Mouse (Mus musculus) embryonic facial prominence, embryonic 12.5 days (tissue): Measurements from ENCODE around the gene Casp9. TPM values are rescaled to one million over a fixed set of nuclear protein-coding genes. Genes with fewer than 3 reads are reported as not detected.

Experiments
- ATAC-seq: fragments of 200-750 bp; cut with Nextera tagmentation; 2 replicates; pipeline ENCODE4 v1.8.0; 2017; ENCODE audit not compliant: insufficient number of reproducible peaks, insufficient read depth, low FRiP score, low TSS enrichment
- H3K27ac ChIP-seq: fragments of 300-500 bp; sonication (generic); 2 replicates; pipeline ENCODE4 v1.5.1; 2016; ENCODE audit warnings: mild to moderate bottlenecking
- H3K27me3 ChIP-seq: fragments of 300-500 bp; sonication (generic); 2 replicates; pipeline ENCODE4 v1.6.1; 2016; ENCODE audit warnings: mild to moderate bottlenecking, moderate library complexity
- H3K36me3 ChIP-seq: fragments of 300-500 bp; sonication (generic); 2 replicates; pipeline ENCODE4 v1.6.1; 2016; ENCODE audit warnings: mild to moderate bottlenecking
- H3K4me1 ChIP-seq: fragments of 300-500 bp; sonication (generic); 2 replicates; pipeline ENCODE4 v1.6.1; 2016
- H3K4me2 ChIP-seq: fragments of 300-500 bp; sonication (generic); replicated peaks from 2 replicates; pipeline ENCODE4 v1.6.1; 2016; ENCODE audit warnings: mild to moderate bottlenecking, moderate library complexity
- H3K4me3 ChIP-seq: fragments of 300-500 bp; sonication (generic); 2 replicates; pipeline ENCODE4 v1.5.1; 2016; ENCODE audit warnings: mild to moderate bottlenecking
- H3K9ac ChIP-seq: fragments of 300-500 bp; sonication (generic); 2 replicates; pipeline ENCODE4 v1.6.1; 2016; ENCODE audit warnings: mild to moderate bottlenecking, moderate library complexity
- H3K9me3 ChIP-seq: fragments of 300-500 bp; sonication (generic); 2 replicates; pipeline ENCODE4 v1.6.1; 2016; ENCODE audit warnings: mild to moderate bottlenecking, moderate library complexity
- WGBS: fragments of 180-500 bp; shearing (Covaris S2); methylation state at CpG from one replicate; pipeline ENCODE4 v1.1.7; 2016; 5-methylcytosine and 5-hydroxymethylcytosine counted together
- polyA plus RNA-seq: library from polyadenylated mRNA; unstranded; fragments of >200 nt; fragmentation: Nextera tagmentation; extraction: Ambion mirVana; gene quantifications from 2 replicates; pipeline ENCODE4 v1.2.1, GENCODE M21; 2016

Casp9 gene
- polyA plus RNA-seq, 1 experiment from 2014 or later = 18.1 TPM

- 92% methylated on average over 5 of the region's 5 CpGs for WGBS
- Histone ChIP-seq H3K27me3 (no peaks in the 10 kb centered on the region), H3K4me2 (no peak overlapping the region), H3K4me3 (no peak overlapping the region), H3K36me3 (0 out of 2 replicates have a peak, but pooled peaks cover 18% of the 10 kb centered on the region), H3K27ac (no peak overlapping the region), H3K9ac (no peak overlapping the region), H3K4me1 (peaks cover 13% of the 10 kb centered on the region), H3K9me3 (no peaks in the 10 kb centered on the region)
- no peak for ATAC-seq
These were observed 4.1 kb downstream of the Casp9 start for GRCm38 (mm10) chr4:141797545-141797944.

GRCm38 (mm10) chr4:141804105-141804504 lies 10.7 kb downstream of the Casp9 start:
- Histone ChIP-seq H3K9me3 (no peaks in the 10 kb centered on the region), H3K9ac (no peak overlapping the region), H3K4me3 (no peak overlapping the region), H3K27me3 (no peaks in the 10 kb centered on the region), H3K36me3 (peaks cover 51% of the 10 kb centered on the region), H3K4me2 (no peak overlapping the region), H3K27ac (no peak overlapping the region), H3K4me1 (no peaks in the 10 kb centered on the region)
- 84% methylated on average over 4 of the region's 4 CpGs for WGBS
- no peak for ATAC-seq

GRCm38 (mm10) chr4:141805886-141806285 lies 12.5 kb downstream of the Casp9 start:
- no peak for ATAC-seq
- WGBS = 95% methylated on average over 8 of the region's 8 CpGs
- no peak overlapping the region for H3K4me3 ChIP-seq

GRCm38 (mm10) chr4:141809850-141810464 lies 16.5 kb downstream of the Casp9 start:
- no peak overlapping the region for H3K9ac ChIP-seq
- H3K9me3 ChIP-seq = no peaks in the 10 kb centered on the region
- H3K27me3 ChIP-seq = no peaks in the 10 kb centered on the region
- no peaks in the 10 kb centered on the region for H3K4me1 ChIP-seq
- no peak for ATAC-seq
- H3K36me3 ChIP-seq = peaks cover 80% of the 10 kb centered on the region
- H3K4me2 ChIP-seq = no peak overlapping the region
- no peak overlapping the region for H3K27ac ChIP-seq
- WGBS = 81% methylated on average over 8 of the region's 8 CpGs
- no peak overlapping the region for H3K4me3 ChIP-seq

More at GRCm38 (mm10) chr4:141805886-141806285, 12.5 kb downstream of the Casp9 start:
- Histone ChIP-seq H3K4me2 (no peak overlapping the region), H3K36me3 (peaks cover 65% of the 10 kb centered on the region), H3K4me1 (no peaks in the 10 kb centered on the region), H3K9ac (no peak overlapping the region; the same call in 1 of the 2 replicates), H3K27ac (no peak overlapping the region), H3K9me3 (no peaks in the 10 kb centered on the region), H3K27me3 (no peaks in the 10 kb centered on the region)

GRCm38 (mm10) chr4:141810975-141811374 lies 17.6 kb downstream of the Casp9 start:
- H3K4me1 ChIP-seq = no peaks in the 10 kb centered on the region
- H3K4me3 ChIP-seq = no peak overlapping the region
- no peaks in the 10 kb centered on the region for H3K9me3 ChIP-seq
- no peak for ATAC-seq
- 95% methylated on average over 2 of the region's 2 CpGs for WGBS
- no peaks in the 10 kb centered on the region for H3K27me3 ChIP-seq
- peaks cover 74% of the 10 kb centered on the region for H3K36me3 ChIP-seq
- H3K27ac ChIP-seq = no peak overlapping the region
- no peak overlapping the region for H3K4me2 ChIP-seq
- H3K9ac ChIP-seq = no peak overlapping the region

- 97% methylated on average over 7 of the region's 7 CpGs for WGBS
- H3K9me3 ChIP-seq = no peaks in the 10 kb centered on the region
- H3K9ac ChIP-seq = no peak overlapping the region
- no peak overlapping the region for H3K4me3 ChIP-seq
- H3K27me3 ChIP-seq = no peaks in the 10 kb centered on the region
- ATAC-seq = no peak
- H3K27ac ChIP-seq = no peak overlapping the region
- peaks cover 70% of the 10 kb centered on the region for H3K36me3 ChIP-seq
- H3K4me2 ChIP-seq = no peak overlapping the region
- no peaks in the 10 kb centered on the region for H3K4me1 ChIP-seq
These were observed 18.0 kb downstream of the Casp9 start for GRCm38 (mm10) chr4:141811375-141811774.

- H3K36me3 ChIP-seq = peaks cover 34% of the 10 kb centered on the region
- H3K9ac ChIP-seq = no peak overlapping the region
- H3K27ac ChIP-seq = no peak overlapping the region
- H3K9me3 ChIP-seq = no peaks in the 10 kb centered on the region
- no peaks in the 10 kb centered on the region for H3K27me3 ChIP-seq
- no peak for ATAC-seq
- H3K4me1 ChIP-seq = no peaks in the 10 kb centered on the region
- H3K4me3 ChIP-seq = no peak overlapping the region
- no peak overlapping the region for H3K4me2 ChIP-seq
- 88% methylated on average over 7 of the region's 7 CpGs for WGBS
These were observed 22.9 kb downstream of the Casp9 start for GRCm38 (mm10) chr4:141816267-141816666.

- H3K27ac ChIP-seq = no peak overlapping the region
- no peaks in the 10 kb centered on the region for H3K27me3 ChIP-seq
- 55% methylated on average over 14 of the region's 14 CpGs for WGBS
- ATAC-seq = no peak
- peaks cover 26% of the 10 kb centered on the region for H3K36me3 ChIP-seq
- H3K4me1 ChIP-seq = no peaks in the 10 kb centered on the region
- no peak overlapping the region for H3K4me2 ChIP-seq
- no peak overlapping the region for H3K4me3 ChIP-seq
- H3K9ac ChIP-seq = no peak overlapping the region
- no peaks in the 10 kb centered on the region for H3K9me3 ChIP-seq
These were observed 23.6 kb downstream of the Casp9 start for GRCm38 (mm10) chr4:141816776-141817655.

- WGBS = 62% methylated on average over 10 of the region's 10 CpGs
- ATAC-seq = no peak
- H3K4me1 ChIP-seq = no peaks in the 10 kb centered on the region
- H3K9ac ChIP-seq = no peak overlapping the region
- no peaks in the 10 kb centered on the region for H3K9me3 ChIP-seq
- H3K4me2 ChIP-seq = no peak overlapping the region
- no peak overlapping the region for H3K4me3 ChIP-seq
- no peak overlapping the region for H3K27ac ChIP-seq
- H3K27me3 ChIP-seq = no peaks in the 10 kb centered on the region
- peaks cover 22% of the 10 kb centered on the region; the same call in 1 of the 2 replicates for H3K36me3 ChIP-seq
These were observed 24.3 kb downstream of the Casp9 start for GRCm38 (mm10) chr4:141817706-141818105.

GRCm38 (mm10) chr4:141818861-141819260 lies 25.4 kb downstream of the Casp9 start:
- H3K4me1 ChIP-seq = no peaks in the 10 kb centered on the region
- H3K9me3 ChIP-seq = no peaks in the 10 kb centered on the region
- no peak for ATAC-seq
- WGBS = 89% methylated on average over 13 of the region's 13 CpGs
- no peak overlapping the region for H3K27ac ChIP-seq
- peaks cover 12% of the 10 kb centered on the region; the same call in 1 of the 2 replicates for H3K36me3 ChIP-seq
- no peak overlapping the region for H3K4me2 ChIP-seq
- no peaks in the 10 kb centered on the region for H3K27me3 ChIP-seq
- no peak overlapping the region for H3K9ac ChIP-seq
- H3K4me3 ChIP-seq = no peak overlapping the region

- no peak overlapping the region for H3K4me3 ChIP-seq
These were observed 25.9 kb downstream of the Casp9 start for GRCm38 (mm10) chr4:141819316-141819715.

GRCm38 (mm10) chr4:141821178-141821577 lies 27.8 kb downstream of the Casp9 start:
- no peaks in the 10 kb centered on the region for H3K4me1 ChIP-seq
- no peak overlapping the region for H3K9ac ChIP-seq
- H3K27ac ChIP-seq = no peak overlapping the region
- H3K36me3 ChIP-seq = no peaks in the 10 kb centered on the region
- H3K4me3 ChIP-seq = no peak overlapping the region
- no peaks in the 10 kb centered on the region for H3K9me3 ChIP-seq
- H3K4me2 ChIP-seq = no peak overlapping the region
- 69% methylated on average over 3 of the region's 3 CpGs for WGBS
- ATAC-seq = no peak
- no peaks in the 10 kb centered on the region for H3K27me3 ChIP-seq

More at GRCm38 (mm10) chr4:141819316-141819715, 25.9 kb downstream of the Casp9 start:
- Histone ChIP-seq H3K4me2 (no peak overlapping the region), H3K27me3 (no peaks in the 10 kb centered on the region), H3K9me3 (no peaks in the 10 kb centered on the region), H3K27ac (no peak overlapping the region), H3K36me3 (0 out of 2 replicates have a peak, but pooled peaks cover 9% of the 10 kb centered on the region), H3K9ac (no peak overlapping the region), H3K4me1 (no peaks in the 10 kb centered on the region)
- no peak for ATAC-seq
- 92% methylated on average over 7 of the region's 7 CpGs for WGBS
